Mouse (Mus musculus): ENCODE measurements around the gene Nwd2. TPM values are rescaled to one million over a fixed set of nuclear protein-coding genes. Genes with fewer than 3 reads are reported as not detected.

Gene Nwd2
- polyA plus RNA-seq, 1 experiment: not detected

- peaks cover 2% of the 10 kb centered on the region; the same call in 1 of the 2 replicates for H3K27me3 ChIP-seq (replicated peaks; ENCODE audit: control insufficient read depth, insufficient read depth, low read length)
Observed at GRCm38 (mm10) chr5:63648187-63648586, 715 bp upstream of the Nwd2 start.

DNA sequence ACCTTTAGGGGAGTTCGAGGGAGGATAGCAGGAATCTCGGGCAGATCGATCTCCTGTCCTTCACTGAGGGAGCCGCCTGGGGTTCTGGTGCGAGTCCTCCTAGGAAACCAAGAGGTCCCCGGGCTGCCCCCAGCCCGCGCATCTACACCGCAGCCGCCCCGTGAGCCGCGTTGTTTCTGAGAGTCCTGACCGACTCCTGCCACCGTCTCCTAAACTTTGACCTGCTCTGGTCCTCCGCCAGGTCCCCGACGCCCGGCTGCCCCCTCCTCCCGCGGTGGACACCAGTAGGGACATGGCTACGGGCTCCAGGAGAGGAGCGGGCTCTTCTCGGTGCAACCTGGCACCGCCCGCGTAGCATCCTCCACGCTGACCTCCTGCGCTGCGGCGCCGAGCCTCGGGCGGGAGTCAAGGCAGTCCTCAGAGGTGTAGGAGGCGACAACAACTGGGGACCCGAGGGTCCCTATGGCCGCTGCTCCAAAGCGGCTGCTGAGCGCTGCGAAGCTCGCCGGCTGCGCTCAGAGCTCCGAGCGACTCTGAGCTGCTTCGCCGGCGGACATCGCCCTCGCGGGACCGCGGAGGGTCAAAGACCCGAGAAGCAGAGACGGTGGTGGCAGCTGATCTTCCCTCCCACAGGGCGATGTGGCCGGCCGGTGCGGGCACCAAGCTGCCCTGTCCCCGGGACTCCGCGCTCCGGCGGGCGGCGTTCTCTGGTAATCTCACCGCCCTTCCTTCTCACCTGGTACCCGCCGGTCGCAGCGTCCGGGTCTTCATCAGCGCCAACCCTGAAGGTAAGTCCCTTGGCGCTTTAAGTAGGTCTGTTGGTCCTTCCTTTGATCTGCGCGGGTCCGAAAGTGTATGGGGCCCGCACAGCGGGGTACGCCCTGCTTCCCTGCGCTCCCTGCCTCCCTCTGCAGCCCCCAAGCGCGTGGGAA lies 897 bp downstream of the Nwd2 start:
- Histone ChIP-seq H3K27ac (ENCODE audit: insufficient read depth, low read depth, low read length) (no peak overlapping the region), H3K36me3 (ENCODE audit: control insufficient read depth, insufficient read depth, low read length) (no peaks in the 10 kb centered on the region), H3K4me3 (ENCODE audit: insufficient read depth, low read depth, low read length) (peak overlapping the region; percentile 26; the same call in 1 of the 2 replicates), H3K27me3 (replicated peaks; ENCODE audit: control insufficient read depth, insufficient read depth, low read length) (peaks cover 2% of the 10 kb centered on the region; the same call in 1 of the 2 replicates), H3K4me1 (ENCODE audit: control insufficient read depth, insufficient read depth, low read length) (no peaks in the 10 kb centered on the region)
- TF ChIP-seq POLR2A (IDR thresholded peaks at IDR 0.05; ENCODE audit: low read depth, low read length) (no peak), CTCF (conservative IDR thresholded peaks at IDR 0.05; ENCODE audit: insufficient read depth, insufficient read length, low read depth, low read length) (no peak)
- WGBS: 2% methylated on average over 83 of the region's 83 CpGs
- peak; percentile 32 for DNase-seq

More at GRCm38 (mm10) chr5:63648187-63648586, 715 bp upstream of the Nwd2 start:
- 26% methylated on average over 2 of the region's 2 CpGs for WGBS
- TF ChIP-seq POLR2A (IDR thresholded peaks at IDR 0.05; ENCODE audit: low read depth, low read length) (no peak), CTCF (conservative IDR thresholded peaks at IDR 0.05; ENCODE audit: insufficient read depth, insufficient read length, low read depth, low read length) (no peak; the same call in 1 of the 2 replicates)
- Histone ChIP-seq H3K27ac (ENCODE audit: insufficient read depth, low read depth, low read length) (no peak overlapping the region), H3K36me3 (ENCODE audit: control insufficient read depth, insufficient read depth, low read length) (no peaks in the 10 kb centered on the region), H3K4me1 (ENCODE audit: control insufficient read depth, insufficient read depth, low read length) (no peaks in the 10 kb centered on the region), H3K4me3 (ENCODE audit: insufficient read depth, low read depth, low read length) (no peak overlapping the region)
- no peak for DNase-seq

- Histone ChIP-seq H3K27me3 (replicated peaks; ENCODE audit: control insufficient read depth, insufficient read depth, low read length) (peaks cover 2% of the 10 kb centered on the region; the same call in 1 of the 2 replicates), H3K27ac (ENCODE audit: insufficient read depth, low read depth, low read length) (no peak overlapping the region)
- DNase-seq: no peak
Observed at GRCm38 (mm10) chr5:63651813-63652212, 2.9 kb downstream of the Nwd2 start.

DNA sequence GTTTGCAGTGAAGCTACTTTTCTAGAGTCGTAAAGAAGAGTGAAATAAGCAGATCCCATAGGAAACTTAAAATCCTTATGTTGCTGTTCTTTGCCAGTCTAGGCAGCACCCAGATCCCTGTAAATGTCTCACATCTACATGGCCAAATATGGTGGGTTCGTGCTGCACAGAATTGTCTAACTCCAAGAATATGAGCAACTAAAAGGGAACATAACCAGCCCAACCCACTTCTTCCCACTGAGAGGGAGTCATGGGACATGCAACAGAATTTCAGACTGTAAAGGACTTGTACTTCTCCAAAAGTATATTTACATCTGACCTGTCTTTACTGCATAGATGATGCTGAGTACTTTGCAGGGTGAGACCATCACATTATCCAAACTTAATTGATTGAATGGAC lies 3.8 kb downstream of the Nwd2 start:
- Histone ChIP-seq H3K27me3 (replicated peaks; ENCODE audit: control insufficient read depth, insufficient read depth, low read length) (peaks cover 2% of the 10 kb centered on the region; the same call in 1 of the 2 replicates), H3K4me3 (ENCODE audit: insufficient read depth, low read depth, low read length) (no peak overlapping the region), H3K4me1 (ENCODE audit: control insufficient read depth, insufficient read depth, low read length) (no peaks in the 10 kb centered on the region), H3K27ac (ENCODE audit: insufficient read depth, low read depth, low read length) (no peak overlapping the region), H3K36me3 (ENCODE audit: control insufficient read depth, insufficient read depth, low read length) (no peaks in the 10 kb centered on the region)
- 97% methylated on average over 2 of the region's 2 CpGs for WGBS
- no peak for DNase-seq
- no peak for TF ChIP-seq POLR2A (IDR thresholded peaks at IDR 0.05; ENCODE audit: low read depth, low read length)
- TF ChIP-seq CTCF (conservative IDR thresholded peaks at IDR 0.05; ENCODE audit: insufficient read depth, insufficient read length, low read depth, low read length): no peak

More at GRCm38 (mm10) chr5:63651813-63652212, 2.9 kb downstream of the Nwd2 start:
- Histone ChIP-seq H3K4me3 (ENCODE audit: insufficient read depth, low read depth, low read length) (no peak overlapping the region), H3K4me1 (ENCODE audit: control insufficient read depth, insufficient read depth, low read length) (no peaks in the 10 kb centered on the region), H3K36me3 (ENCODE audit: control insufficient read depth, insufficient read depth, low read length) (no peaks in the 10 kb centered on the region)
- TF ChIP-seq CTCF (conservative IDR thresholded peaks at IDR 0.05; ENCODE audit: insufficient read depth, insufficient read length, low read depth, low read length): no peak
- TF ChIP-seq POLR2A (IDR thresholded peaks at IDR 0.05; ENCODE audit: low read depth, low read length): no peak

DNA sequence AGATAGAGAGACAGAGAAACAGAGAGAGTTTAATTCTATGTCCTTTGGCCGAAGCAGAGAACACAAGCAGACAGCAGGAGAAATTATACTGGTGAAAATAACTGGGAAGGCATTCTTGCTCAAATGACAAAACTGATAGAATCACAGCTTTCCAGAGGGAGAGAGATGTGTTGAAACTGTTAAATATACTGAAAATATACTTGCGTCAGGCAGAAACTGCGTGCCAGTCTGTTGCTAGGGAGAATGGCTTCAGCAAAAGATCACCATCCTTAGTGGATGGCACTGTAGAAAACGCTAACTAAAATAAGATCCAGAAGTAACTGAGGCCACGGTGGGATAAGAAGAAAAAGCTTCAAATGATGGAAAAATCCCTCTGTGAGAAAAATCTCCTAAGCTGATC lies 18.0 kb downstream of the Nwd2 start:
- no peak overlapping the region for H3K27ac ChIP-seq (ENCODE audit: insufficient read depth, low read depth, low read length)
- WGBS: 91% methylated on average over 5 of the region's 5 CpGs

GRCm38 (mm10) chr5:63675934-63676333 lies 27.0 kb downstream of the Nwd2 start:
- Histone ChIP-seq H3K36me3 (ENCODE audit: control insufficient read depth, insufficient read depth, low read length) (no peaks in the 10 kb centered on the region), H3K4me3 (ENCODE audit: insufficient read depth, low read depth, low read length) (no peak overlapping the region), H3K4me1 (ENCODE audit: control insufficient read depth, insufficient read depth, low read length) (peaks cover 8% of the 10 kb centered on the region; the same call in 1 of the 2 replicates), H3K27ac (ENCODE audit: insufficient read depth, low read depth, low read length) (peak overlapping the region; percentile 38), H3K27me3 (replicated peaks; ENCODE audit: control insufficient read depth, insufficient read depth, low read length) (no peaks in the 10 kb centered on the region)
- whole genome bisulfite sequencing: 36% methylated on average over 2 of the region's 2 CpGs
- no peak for TF ChIP-seq CTCF (conservative IDR thresholded peaks at IDR 0.05; ENCODE audit: insufficient read depth, insufficient read length, low read depth, low read length)
- TF ChIP-seq POLR2A (IDR thresholded peaks at IDR 0.05; ENCODE audit: low read depth, low read length): no peak
- peak; percentile 67 for DNase-seq

More for the DNA sequence above, 18.0 kb downstream of the Nwd2 start:
- DNase-seq: no peak
- H3K4me1 ChIP-seq (ENCODE audit: control insufficient read depth, insufficient read depth, low read length): no peaks in the 10 kb centered on the region
- H3K4me3 ChIP-seq (ENCODE audit: insufficient read depth, low read depth, low read length): no peak overlapping the region
- no peaks in the 10 kb centered on the region for H3K36me3 ChIP-seq (ENCODE audit: control insufficient read depth, insufficient read depth, low read length)
- no peak for TF ChIP-seq POLR2A (IDR thresholded peaks at IDR 0.05; ENCODE audit: low read depth, low read length)
- TF ChIP-seq CTCF (conservative IDR thresholded peaks at IDR 0.05; ENCODE audit: insufficient read depth, insufficient read length, low read depth, low read length): no peak
- H3K27me3 ChIP-seq (replicated peaks; ENCODE audit: control insufficient read depth, insufficient read depth, low read length): no peaks in the 10 kb centered on the region

DNA sequence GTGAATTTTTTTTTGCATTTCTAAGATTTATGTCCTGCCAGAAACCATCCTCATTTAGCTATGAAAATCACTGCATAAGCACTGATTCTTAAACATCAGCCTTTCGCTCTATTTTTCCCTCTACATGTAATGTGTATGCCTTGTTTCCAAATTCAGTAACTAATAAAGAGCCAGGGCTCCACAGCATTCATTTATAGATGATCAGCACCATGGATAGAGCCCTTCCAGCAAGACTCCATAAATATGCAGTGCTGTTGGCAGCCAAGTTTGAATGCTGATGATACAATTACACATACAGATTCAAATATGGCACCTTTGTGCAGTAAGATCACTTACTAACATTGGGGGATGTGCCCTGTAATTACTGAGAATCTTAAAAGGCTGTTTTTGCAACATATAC lies 40.2 kb downstream of the Nwd2 start:
- Histone ChIP-seq H3K36me3 (ENCODE audit: control insufficient read depth, insufficient read depth, low read length) (no peaks in the 10 kb centered on the region), H3K27me3 (replicated peaks; ENCODE audit: control insufficient read depth, insufficient read depth, low read length) (no peaks in the 10 kb centered on the region), H3K4me1 (ENCODE audit: control insufficient read depth, insufficient read depth, low read length) (no peaks in the 10 kb centered on the region), H3K4me3 (ENCODE audit: insufficient read depth, low read depth, low read length) (no peak overlapping the region), H3K27ac (ENCODE audit: insufficient read depth, low read depth, low read length) (no peak overlapping the region)
- WGBS: 75% methylated on average over 1 of the region's 1 CpGs
- no peak for TF ChIP-seq POLR2A (IDR thresholded peaks at IDR 0.05; ENCODE audit: low read depth, low read length)
- no peak for TF ChIP-seq CTCF (conservative IDR thresholded peaks at IDR 0.05; ENCODE audit: insufficient read depth, insufficient read length, low read depth, low read length)
- DNase-seq: peak; percentile 10
